Mouse (Mus musculus): Measurements from ENCODE around the gene Nhs. TPM values are rescaled to one million over a fixed set of nuclear protein-coding genes. Genes with fewer than 3 reads are reported as not detected.

The Nhs gene
- polyA plus RNA-seq, 1 experiment: not detected

DNA sequence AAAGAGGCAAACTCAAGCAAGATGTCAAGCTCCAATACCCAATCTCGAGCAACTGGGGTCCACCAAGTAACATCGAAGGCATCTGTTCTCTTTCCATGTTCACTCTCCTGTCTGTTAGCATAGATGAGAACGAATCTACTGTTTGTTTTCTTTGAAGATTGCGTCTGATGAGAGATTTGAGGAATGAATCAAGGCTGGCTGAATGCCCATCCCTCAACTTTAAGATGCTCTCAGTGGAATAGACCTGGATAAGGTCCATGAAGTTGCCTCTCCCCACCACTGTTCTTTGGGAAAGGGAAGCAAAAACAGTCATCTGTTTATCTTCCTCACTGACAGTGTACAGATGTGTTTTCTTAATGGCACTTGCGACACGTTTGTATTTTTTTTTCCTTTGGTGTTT is 178.1 kb downstream of the Nhs start:
- no peaks in the 10 kb centered on the region for H3K9me3 ChIP-seq
- TF ChIP-seq FLI1 (IDR thresholded peaks at IDR 0.05; ENCODE audit: low read length): no peak
- TF ChIP-seq GATA1 (IDR thresholded peaks at IDR 0.05; ENCODE audit: borderline replicate concordance, low read length): no peak
- peaks cover 17% of the 10 kb centered on the region for H3K4me1 ChIP-seq
- H3K4me3 ChIP-seq (replicated peaks): no peak overlapping the region
- no peaks in the 10 kb centered on the region for H3K36me3 ChIP-seq (replicated peaks; ENCODE audit: low read length)
- H3K27me3 ChIP-seq (replicated peaks): peaks cover 15% of the 10 kb centered on the region

DNA sequence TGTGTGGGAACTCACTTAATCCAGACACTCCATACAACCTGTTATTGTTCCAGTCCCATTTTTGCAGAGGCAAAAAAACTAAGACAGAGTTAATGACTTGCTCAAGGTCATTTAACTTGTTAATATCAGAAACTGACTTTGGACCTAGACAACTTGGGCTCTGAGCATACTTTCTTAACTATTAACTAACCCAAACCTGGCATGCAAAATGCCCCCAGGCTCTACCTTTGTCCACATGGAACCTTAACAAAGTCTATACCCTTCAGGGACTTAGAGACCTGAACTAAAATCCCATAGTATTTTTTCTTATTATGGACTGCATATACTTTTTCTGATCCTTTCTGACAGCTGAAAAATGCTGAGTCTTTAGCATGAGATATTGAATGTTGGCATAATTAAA is 179.6 kb downstream of the Nhs start:
- no peak for TF ChIP-seq GATA1 (IDR thresholded peaks at IDR 0.05; ENCODE audit: borderline replicate concordance, low read length)
- Histone ChIP-seq H3K9me3 (no peaks in the 10 kb centered on the region), H3K27me3 (replicated peaks) (peaks cover 11% of the 10 kb centered on the region), H3K36me3 (replicated peaks; ENCODE audit: low read length) (no peaks in the 10 kb centered on the region), H3K4me3 (replicated peaks) (no peak overlapping the region), H3K4me1 (peaks cover 21% of the 10 kb centered on the region)

DNA sequence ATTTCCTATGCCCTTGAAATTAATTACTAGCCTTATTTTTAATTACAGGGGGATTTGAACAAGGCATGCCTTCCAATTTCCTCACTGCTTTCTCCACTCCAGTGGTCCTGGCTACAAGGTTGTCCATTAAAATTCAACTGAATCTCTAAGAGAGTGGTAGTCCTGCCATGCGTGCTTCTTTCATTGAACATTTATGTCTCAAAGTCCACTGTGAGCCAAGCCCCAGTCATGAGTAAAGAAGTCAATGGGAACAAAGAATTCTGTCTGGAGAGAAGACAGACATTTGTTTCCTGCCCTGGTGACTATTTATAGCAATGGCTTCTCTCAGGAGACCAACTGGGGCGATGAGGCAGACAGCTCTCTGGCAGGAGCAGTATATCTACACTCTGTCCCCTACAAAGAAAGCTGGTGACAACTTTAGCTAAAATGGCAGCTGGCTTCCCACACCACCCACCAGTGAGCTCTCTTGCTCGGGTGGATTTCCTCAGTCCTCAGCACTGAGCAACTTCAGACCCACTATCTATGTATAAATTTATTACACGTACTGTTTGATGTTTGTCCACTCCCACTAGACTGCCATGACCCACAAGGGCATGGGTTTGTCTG is 182.2 kb downstream of the Nhs start:
- Histone ChIP-seq H3K4me3 (replicated peaks) (no peak overlapping the region), H3K27me3 (replicated peaks) (peaks cover 12% of the 10 kb centered on the region)
- TF ChIP-seq FLI1 (IDR thresholded peaks at IDR 0.05; ENCODE audit: low read length) (no peak), GATA1 (IDR thresholded peaks at IDR 0.05; ENCODE audit: borderline replicate concordance, low read length) (no peak)

DNA sequence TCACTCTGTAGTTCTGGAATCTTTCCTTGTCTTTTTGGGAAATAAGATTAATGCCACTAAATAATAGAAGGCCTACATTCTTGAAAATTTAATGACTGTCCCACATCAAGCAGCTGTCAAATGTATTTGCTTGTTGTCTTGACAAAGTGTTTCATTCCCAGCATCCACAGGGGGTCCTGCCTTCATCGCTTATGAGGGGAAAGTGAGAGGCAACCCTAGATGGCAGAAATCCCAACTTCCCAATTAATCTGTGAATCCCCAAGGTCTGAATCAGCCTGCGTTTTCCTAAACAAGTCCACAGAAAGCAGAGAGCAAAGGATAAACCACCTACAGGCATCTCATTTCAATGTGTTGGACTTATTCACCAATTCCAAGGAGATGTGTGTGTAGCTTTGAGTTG is 183.2 kb downstream of the Nhs start:
- no peak overlapping the region for H3K4me3 ChIP-seq (replicated peaks)
- H3K36me3 ChIP-seq (replicated peaks; ENCODE audit: low read length): no peaks in the 10 kb centered on the region
- H3K9me3 ChIP-seq: no peaks in the 10 kb centered on the region
- peaks cover 12% of the 10 kb centered on the region for H3K27me3 ChIP-seq (replicated peaks)
- peaks cover 35% of the 10 kb centered on the region for H3K4me1 ChIP-seq
- no peak for TF ChIP-seq GATA1 (IDR thresholded peaks at IDR 0.05; ENCODE audit: borderline replicate concordance, low read length)
- TF ChIP-seq FLI1 (IDR thresholded peaks at IDR 0.05; ENCODE audit: low read length): no peak

More for the DNA sequence above, 182.2 kb downstream of the Nhs start:
- Histone ChIP-seq H3K9me3 (no peaks in the 10 kb centered on the region), H3K36me3 (replicated peaks; ENCODE audit: low read length) (no peaks in the 10 kb centered on the region), H3K4me1 (peaks cover 35% of the 10 kb centered on the region)

DNA sequence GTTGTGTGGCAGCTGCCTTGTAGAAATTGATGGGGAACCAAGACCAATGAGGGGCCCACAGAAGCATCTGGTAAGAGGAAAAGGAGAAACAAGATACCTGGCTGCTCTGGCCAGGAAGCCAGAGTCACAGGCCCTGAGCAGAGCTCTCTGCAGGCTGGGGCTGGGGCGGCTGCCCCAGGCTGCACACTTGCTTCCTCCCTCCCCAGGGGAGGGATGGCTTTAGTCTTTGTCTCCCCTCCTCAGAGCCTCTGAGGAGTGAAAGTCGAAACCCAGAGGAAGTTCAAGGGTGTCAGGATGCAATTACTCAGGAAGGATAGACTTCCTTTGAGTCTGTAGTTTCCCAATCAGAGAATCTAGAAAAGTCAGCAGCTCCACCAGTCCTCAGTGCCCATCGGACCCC is 186.0 kb downstream of the Nhs start:
- Histone ChIP-seq H3K9me3 (no peaks in the 10 kb centered on the region), H3K27me3 (replicated peaks) (peaks cover 8% of the 10 kb centered on the region), H3K4me3 (replicated peaks) (no peak overlapping the region), H3K36me3 (replicated peaks; ENCODE audit: low read length) (no peaks in the 10 kb centered on the region), H3K4me1 (peaks cover 35% of the 10 kb centered on the region)
- TF ChIP-seq FLI1 (IDR thresholded peaks at IDR 0.05; ENCODE audit: low read length): no peak
- TF ChIP-seq GATA1 (IDR thresholded peaks at IDR 0.05; ENCODE audit: borderline replicate concordance, low read length): no peak

DNA sequence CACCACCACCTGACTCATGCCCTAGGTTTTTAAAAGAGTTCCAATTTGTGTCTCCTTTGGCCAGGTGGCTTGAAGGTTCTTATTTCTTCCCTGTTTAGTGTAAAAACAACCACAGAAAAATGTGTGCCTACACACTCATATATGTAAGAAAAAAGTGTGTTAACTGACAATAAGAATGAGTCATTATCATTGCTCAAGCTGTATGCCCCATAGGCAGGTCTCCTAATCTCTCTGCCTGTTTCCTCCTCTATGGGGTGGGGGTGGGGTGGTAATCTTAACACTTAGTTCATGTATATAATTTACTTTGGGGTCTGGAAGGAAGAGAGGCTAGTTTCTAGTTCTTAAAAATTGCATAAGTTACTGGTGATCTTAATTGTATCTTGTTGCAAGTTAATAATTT is 186.8 kb downstream of the Nhs start:
- no peaks in the 10 kb centered on the region for H3K9me3 ChIP-seq
- no peaks in the 10 kb centered on the region for H3K36me3 ChIP-seq (replicated peaks; ENCODE audit: low read length)
- peaks cover 31% of the 10 kb centered on the region for H3K4me1 ChIP-seq
- H3K27me3 ChIP-seq (replicated peaks): peaks cover 5% of the 10 kb centered on the region
- TF ChIP-seq FLI1 (IDR thresholded peaks at IDR 0.05; ENCODE audit: low read length) (no peak), GATA1 (IDR thresholded peaks at IDR 0.05; ENCODE audit: borderline replicate concordance, low read length) (no peak)
- H3K4me3 ChIP-seq (replicated peaks): no peak overlapping the region

DNA sequence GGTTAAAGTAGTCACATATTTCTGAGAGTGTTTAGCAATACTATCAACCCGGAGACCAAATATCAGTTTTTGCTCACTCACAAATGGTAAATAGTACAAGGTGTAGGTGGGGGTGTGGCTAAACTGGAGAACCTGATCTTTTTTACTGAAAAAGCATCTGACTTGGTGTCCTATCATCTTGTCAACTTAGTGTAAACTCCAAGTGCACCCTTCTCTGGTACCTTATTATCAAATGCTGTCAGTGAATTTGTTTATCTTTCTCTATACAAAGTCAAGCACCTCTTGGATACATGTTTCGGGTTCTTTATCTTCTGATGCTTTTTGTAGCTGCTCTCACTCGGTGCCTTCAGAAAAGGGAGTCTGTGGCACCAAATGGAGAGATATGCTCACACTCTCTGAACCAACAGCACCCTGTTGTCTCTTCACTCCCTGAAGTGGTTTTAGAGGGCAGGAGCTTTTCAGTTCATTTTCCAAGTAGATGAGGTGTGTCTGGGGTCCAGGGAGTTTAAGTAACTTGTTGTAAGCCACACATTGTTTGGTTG is 187.5 kb downstream of the Nhs start:
- no peak overlapping the region for H3K4me3 ChIP-seq (replicated peaks)
- no peaks in the 10 kb centered on the region for H3K9me3 ChIP-seq
- H3K27me3 ChIP-seq (replicated peaks): peaks cover 3% of the 10 kb centered on the region
- TF ChIP-seq GATA1 (IDR thresholded peaks at IDR 0.05; ENCODE audit: borderline replicate concordance, low read length) (no peak), FLI1 (IDR thresholded peaks at IDR 0.05; ENCODE audit: low read length) (no peak)
- peaks cover 24% of the 10 kb centered on the region for H3K4me1 ChIP-seq
- H3K36me3 ChIP-seq (replicated peaks; ENCODE audit: low read length): no peaks in the 10 kb centered on the region

DNA sequence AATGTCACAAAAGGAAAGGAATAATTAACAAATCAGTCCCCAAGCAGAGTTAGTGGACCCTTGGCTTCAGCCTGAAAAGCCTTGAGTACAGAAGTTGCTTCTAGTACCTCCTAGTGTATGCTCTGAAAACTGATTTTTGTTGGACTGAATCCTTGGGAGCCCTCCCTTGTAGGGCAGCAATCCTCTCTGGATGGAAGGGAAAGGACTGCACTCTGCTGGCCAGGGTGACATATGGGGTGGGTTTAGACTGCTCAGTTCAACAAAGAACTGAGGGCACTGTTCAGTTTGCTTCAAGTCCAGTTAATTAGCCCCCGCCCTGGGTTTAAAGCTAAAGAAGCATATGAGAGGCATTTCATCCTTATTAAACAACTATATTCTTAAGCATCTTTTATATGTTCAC is 188.4 kb downstream of the Nhs start:
- peaks cover 3% of the 10 kb centered on the region for H3K27me3 ChIP-seq (replicated peaks)
- TF ChIP-seq FLI1 (IDR thresholded peaks at IDR 0.05; ENCODE audit: low read length) (no peak), GATA1 (IDR thresholded peaks at IDR 0.05; ENCODE audit: borderline replicate concordance, low read length) (no peak)
- H3K36me3 ChIP-seq (replicated peaks; ENCODE audit: low read length): no peaks in the 10 kb centered on the region
- H3K9me3 ChIP-seq: no peaks in the 10 kb centered on the region
- peaks cover 16% of the 10 kb centered on the region for H3K4me1 ChIP-seq
- H3K4me3 ChIP-seq (replicated peaks): no peak overlapping the region

DNA sequence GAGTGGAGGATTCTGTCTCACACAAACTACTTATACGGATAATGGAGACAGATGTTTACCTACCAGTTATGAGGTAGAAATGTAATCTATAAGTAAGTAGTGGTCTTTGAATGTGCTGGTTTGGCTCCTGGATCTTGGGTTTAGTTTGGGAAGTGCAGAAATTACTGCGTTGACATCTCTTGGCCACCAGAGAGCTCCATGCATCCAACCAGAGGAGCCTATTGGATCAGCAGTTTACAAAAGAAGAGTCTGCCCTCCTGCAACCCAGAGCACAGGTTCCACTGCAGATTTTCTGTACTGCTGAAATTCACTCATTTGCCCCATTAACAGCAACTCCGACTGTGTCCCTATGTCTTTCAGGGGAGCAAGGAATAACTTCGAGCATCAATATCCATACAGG is 191.8 kb downstream of the Nhs start:
- Histone ChIP-seq H3K4me1 (peaks cover 2% of the 10 kb centered on the region; the same call in 1 of the 2 replicates), H3K9me3 (no peaks in the 10 kb centered on the region), H3K36me3 (replicated peaks; ENCODE audit: low read length) (no peaks in the 10 kb centered on the region), H3K27me3 (replicated peaks) (peaks cover 3% of the 10 kb centered on the region), H3K4me3 (replicated peaks) (no peak overlapping the region)
- no peak for TF ChIP-seq FLI1 (IDR thresholded peaks at IDR 0.05; ENCODE audit: low read length)
- no peak for TF ChIP-seq GATA1 (IDR thresholded peaks at IDR 0.05; ENCODE audit: borderline replicate concordance, low read length)

DNA sequence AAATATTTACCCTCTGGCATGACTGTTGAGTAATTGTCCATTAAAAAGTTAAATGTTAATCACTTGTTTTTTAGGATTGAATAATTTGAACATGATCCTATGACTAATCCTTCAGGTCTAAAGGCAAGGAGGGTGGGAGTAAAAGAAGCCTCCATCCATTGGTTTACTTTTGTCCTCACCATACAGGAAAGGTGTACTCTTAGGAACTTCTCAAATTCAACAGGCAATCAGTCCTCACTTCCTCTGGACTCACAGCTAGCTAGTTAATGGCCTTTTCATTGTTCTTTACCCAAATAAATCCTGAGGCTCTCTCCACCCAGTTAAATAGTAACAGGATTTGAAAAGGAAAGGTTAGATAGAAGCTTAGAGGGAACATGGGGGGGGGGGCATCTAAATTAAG is 196.2 kb downstream of the Nhs start:
- H3K9me3 ChIP-seq: no peaks in the 10 kb centered on the region
- no peak overlapping the region for H3K4me3 ChIP-seq (replicated peaks)
- no peak for TF ChIP-seq FLI1 (IDR thresholded peaks at IDR 0.05; ENCODE audit: low read length)
- no peak for TF ChIP-seq GATA1 (IDR thresholded peaks at IDR 0.05; ENCODE audit: borderline replicate concordance, low read length)
- H3K4me1 ChIP-seq: no peaks in the 10 kb centered on the region
- H3K27me3 ChIP-seq (replicated peaks): peaks cover 15% of the 10 kb centered on the region
- H3K36me3 ChIP-seq (replicated peaks; ENCODE audit: low read length): no peaks in the 10 kb centered on the region

Measured in megakaryocyte, embryonic 14.5 days (primary cell).